8 mouse cellular contexts compared by ENCODE assay signal in genomic region chr2:121354820-121355592, GRCm38 (mm10). TPM values are rescaled to one million over a fixed set of nuclear protein-coding genes. Genes with fewer than 3 reads are reported as not detected.
DNase-seq lines count a peak whose midpoint lies in the region; ATAC-seq lines count a peak whose summit lies in the region.

Gene Ppip5k1, minus strand, starts transcription at chr2:121355396.

- peak within 1 kb of the TSS; percentile 89 for H3K27ac ChIP-seq in hindbrain, embryonic 16.5 days (ENCODE audit: low read depth, low read length)
- H3K27ac ChIP-seq in macrophage: 0 out of 2 replicates have a peak within 1 kb of the TSS, but pooled peaks have one; percentile 12

- peaks cover 5% of the 10 kb centered on the region for H3K27me3 ChIP-seq in hindbrain, embryonic 16.5 days (replicated peaks; ENCODE audit: control insufficient read depth, insufficient read depth, low read length)

- H3K36me3 ChIP-seq in hindbrain, embryonic 16.5 days (ENCODE audit: control insufficient read depth, insufficient read depth, low read length): no peaks in the 10 kb centered on the region
- no peaks in the 10 kb centered on the region for H3K36me3 ChIP-seq in macrophage (ENCODE audit: inconsistent target)

- no peaks in the 10 kb centered on the region for H3K79me2 ChIP-seq in macrophage (ENCODE audit: inconsistent target)

- H3K4me1 ChIP-seq in hindbrain, embryonic 16.5 days (ENCODE audit: control insufficient read depth, insufficient read depth, low read depth, low read length): peaks cover 17% of the 10 kb centered on the region

- DNase-seq in WW6 (ENCODE audit: low read depth, low spot score): peak; percentile 89
- peak; percentile 98 for DNase-seq in cerebellum, postnatal 4 days (ENCODE audit: low spot score in 2 of 2)
- peak; percentile 96 for DNase-seq in gastrocnemius, adult 18-20 months (ENCODE audit: low spot score)
- peak; percentile 99 to 100 for DNase-seq in left cerebral cortex, adult 18-20 months (ENCODE audit: low spot score in 2 of 2)
- DNase-seq in right cerebral cortex, adult 18-20 months: peak; percentile 99
- DNase-seq in urinary bladder, postnatal 10 days (ENCODE audit: low spot score): peak; percentile 86

- peak within 1 kb of the TSS; percentile 92 for H3K9ac ChIP-seq in hindbrain, embryonic 16.5 days (ENCODE audit: low read depth, low read length)

- ATAC-seq in hindbrain, embryonic 16.5 days: peak; percentile 96

- WGBS in hindbrain, embryonic 16.5 days: under 1% methylated on average over 55 of the region's 58 CpGs
- WGBS in macrophage (ENCODE audit: missing documents): 2% methylated on average over 53 of the region's 58 CpGs

- H3K4me3 ChIP-seq in hindbrain, embryonic 16.5 days (ENCODE audit: low read length): peak within 1 kb of the TSS; percentile 78
- H3K4me3 ChIP-seq in macrophage (ENCODE audit: inconsistent target): peak within 1 kb of the TSS; percentile 94

- peak within 1 kb of the TSS; percentile 85 for H3K4me2 ChIP-seq in hindbrain, embryonic 16.5 days (ENCODE audit: low read length)

- H3K9me3 ChIP-seq in hindbrain, embryonic 16.5 days (ENCODE audit: control insufficient read depth, low read length): no peaks in the 10 kb centered on the region

RNA-seq across cellular contexts. Expression of gene Ppip5k1, which starts in this region (rescaled TPM):
- 100 to 1,000 TPM; 107 to 127 TPM for total RNA-seq in gastrocnemius, adult 18-20 months (2021)
- 22.6 and 23.2 TPM in 2 replicates for polyA plus RNA-seq in hindbrain, embryonic 16.5 days (2015; fragmentation: Nextera tagmentation; extraction: Ambion mirVana)
- 100 to 1,000 TPM; 132 to 136 TPM for total RNA-seq in left cerebral cortex, adult 18-20 months (2021)
- 100 to 1,000 TPM in 1 of 26 experiments, 10 to 100 TPM in 25; 17.4 to 105 (median 48.4) TPM for total RNA-seq in macrophage (2018; cell fraction: chromatin; rRNA removed)
- total RNA-seq in macrophage (2018; cell fraction: cytosol; rRNA removed): 10 to 100 TPM in 18 of 26 experiments, 1 to 10 TPM in 8; 8.4 to 16.6 (median 12.2) TPM
- 10 to 100 TPM in 24 of 26 experiments, 1 to 10 TPM in 2; 8.2 to 49.2 (median 23.3) TPM for total RNA-seq in macrophage (2018; cell fraction: nucleus; rRNA removed)
- polyA plus RNA-seq in macrophage (2018): 9.7 to 11.8 TPM (median 10.4 TPM) in 3 replicates

Comparison
In these comparisons a context has a peak if more than half of its experiments do, and no peak if none do; other contexts are left out.
1. Peak in every context shown above with its lines: DNase-seq, ATAC-seq, H3K4me3 ChIP-seq and H3K27ac ChIP-seq.